In the genomic region with DNA sequence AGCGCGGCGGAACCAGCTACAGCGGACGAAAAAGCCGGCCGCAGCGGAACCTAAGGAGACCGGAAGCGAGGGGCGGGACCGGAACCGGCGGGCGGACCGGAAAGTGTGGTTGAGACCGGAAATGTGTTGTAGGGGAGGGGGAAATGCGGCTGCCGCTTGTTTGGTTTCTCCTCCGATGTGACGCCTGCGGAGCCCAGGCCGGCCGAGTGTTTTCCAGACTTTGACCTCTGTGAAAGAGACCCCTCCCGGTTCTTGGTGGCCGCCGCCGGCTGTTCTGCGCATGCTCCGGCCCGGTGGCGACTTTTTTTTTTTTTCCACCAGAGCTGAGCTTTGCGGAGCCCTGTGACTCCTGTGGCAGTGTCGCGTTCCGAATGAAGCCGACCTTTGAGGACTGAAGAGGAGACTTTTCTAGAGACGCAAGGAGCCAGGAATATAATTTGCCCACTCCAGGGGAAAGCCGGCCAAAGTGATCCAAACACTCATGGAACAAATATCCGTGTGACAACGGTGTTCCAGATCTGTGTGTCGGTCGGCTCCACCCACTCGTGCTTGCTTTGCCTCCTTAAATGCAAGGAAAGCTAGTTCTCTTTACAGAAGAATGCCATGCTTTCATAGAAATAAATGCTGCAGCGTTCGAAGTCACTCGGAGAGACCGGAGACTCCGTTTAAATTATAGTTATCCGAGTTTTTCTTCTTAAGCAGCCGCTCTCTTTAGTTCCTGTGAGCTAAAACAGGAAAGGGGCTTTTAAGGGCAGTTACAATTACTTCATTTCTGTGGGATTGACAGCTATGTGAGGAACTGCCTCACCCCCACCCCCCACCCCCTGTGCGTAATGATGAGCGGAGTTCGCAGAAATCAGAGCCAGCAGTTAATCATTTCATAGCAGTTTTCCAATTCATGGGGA, we compare ENCODE assay signal across 8 mouse cellular contexts. TPM values are rescaled to one million over a fixed set of nuclear protein-coding genes. Genes with fewer than 3 reads are reported as not detected.
DNase-seq lines count a peak whose midpoint lies in the region; ATAC-seq and TF ChIP-seq lines count a peak whose summit lies in the region.

A gene (minus strand): TSS at position 67 of the 905 bp plus-strand sequence.

- H3K9me3 ChIP-seq in heart, embryonic 11.5 days (replicated peaks; ENCODE audit: control insufficient read depth, low read length), result no peaks in the 10 kb centered on the region
- H3K9me3 ChIP-seq in kidney, embryonic 16.5 days (ENCODE audit: low read length), result no peaks in the 10 kb centered on the region

- H3K27me3 ChIP-seq in heart, embryonic 11.5 days (ENCODE audit: control insufficient read depth, insufficient read depth, low read length), result no peaks in the 10 kb centered on the region
- H3K27me3 ChIP-seq in kidney, embryonic 16.5 days (ENCODE audit: insufficient read depth, low read length), result no peaks in the 10 kb centered on the region
- H3K27me3 ChIP-seq in liver, adult 2 months (ENCODE audit: control insufficient read depth, insufficient read depth, low read length), result 0 out of 2 replicates have a peak, but pooled peaks cover 3% of the 10 kb centered on the region
- no peaks in the 10 kb centered on the region for H3K27me3 ChIP-seq in myocyte (ENCODE audit: control insufficient read depth, insufficient read depth, insufficient read length)
- H3K27me3 ChIP-seq in splenic B cell, adult 2 months (ENCODE audit: control insufficient read depth, insufficient read depth, low read length, poor library complexity, severe bottlenecking), result no peaks in the 10 kb centered on the region

- peak within 1 kb of the TSS; percentile 97 for H3K27ac ChIP-seq in heart, embryonic 11.5 days (ENCODE audit: low read depth, low read length)
- peak within 1 kb of the TSS; percentile 98 for H3K27ac ChIP-seq in kidney, embryonic 16.5 days (ENCODE audit: low read length)
- H3K27ac ChIP-seq in liver, adult 2 months (replicated peaks; ENCODE audit: insufficient read depth, low read depth, low read length), result peak within 1 kb of the TSS; percentile 94

- no peak for TF ChIP-seq CTCF in liver, adult 2 months (IDR thresholded peaks at IDR 0.05; ENCODE audit: low read depth, low read length)

- under 1% methylated on average over 54 of the region's 54 CpGs for WGBS in heart, embryonic 11.5 days (ENCODE audit: insufficient replicate concordance)
- under 1% methylated on average over 54 of the region's 54 CpGs for WGBS in kidney, embryonic 16.5 days
- under 1% methylated on average over 54 of the region's 54 CpGs for WGBS in liver, adult 2 months

- peak within 1 kb of the TSS; percentile 88 for H3K4me3 ChIP-seq in heart, embryonic 11.5 days (ENCODE audit: low read depth, low read length)
- H3K4me3 ChIP-seq in kidney, embryonic 16.5 days (ENCODE audit: low read length), result peak within 1 kb of the TSS; percentile 73
- H3K4me3 ChIP-seq in liver, adult 2 months (ENCODE audit: insufficient read depth, low read depth, low read length), result peak within 1 kb of the TSS; percentile 89
- H3K4me3 ChIP-seq in myocyte, result peak within 1 kb of the TSS; percentile 92

- peak within 1 kb of the TSS; percentile 82 for H3K9ac ChIP-seq in heart, embryonic 11.5 days (ENCODE audit: low read depth, low read length)
- peak within 1 kb of the TSS; percentile 73 for H3K9ac ChIP-seq in kidney, embryonic 16.5 days (replicated peaks; ENCODE audit: low read length)
- peak within 1 kb of the TSS; percentile 90 for H3K9ac ChIP-seq in liver, adult 2 months (ENCODE audit: low read depth, low read length)

- H3K4me1 ChIP-seq in heart, embryonic 11.5 days (ENCODE audit: control insufficient read depth, insufficient read depth, low read length), result peaks cover 8% of the 10 kb centered on the region; the same call in 1 of the 2 replicates
- peaks cover 14% of the 10 kb centered on the region for H3K4me1 ChIP-seq in kidney, embryonic 16.5 days (ENCODE audit: insufficient read depth, low read length)
- peaks cover 11% of the 10 kb centered on the region for H3K4me1 ChIP-seq in liver, adult 2 months (ENCODE audit: control insufficient read depth, insufficient read depth, low read length)

- no peak; the same call in 1 of the 2 replicates for TF ChIP-seq POLR2A in liver, adult 2 months (IDR thresholded peaks at IDR 0.05; ENCODE audit: extremely low read depth, insufficient read depth, low read length)
- TF ChIP-seq POLR2A in myocyte (IDR thresholded peaks at IDR 0.05; ENCODE audit: insufficient read length, low read depth), result peak; percentile 78

- no peaks in the 10 kb centered on the region for H3K79me2 ChIP-seq in liver, adult 2 months (ENCODE audit: control insufficient read depth, insufficient read depth, low read length)
- peaks cover 5% of the 10 kb centered on the region for H3K79me2 ChIP-seq in myocyte (ENCODE audit: control insufficient read depth, insufficient read depth)

- H3K4me2 ChIP-seq in heart, embryonic 11.5 days, result peak within 1 kb of the TSS; percentile 83
- peak within 1 kb of the TSS; percentile 89 for H3K4me2 ChIP-seq in kidney, embryonic 16.5 days (replicated peaks; ENCODE audit: low read depth, low read length)
- H3K4me2 ChIP-seq in myocyte (ENCODE audit: low read depth), result peak within 1 kb of the TSS; percentile 95

- peak within 1 kb of the TSS; percentile 48 for H3ac ChIP-seq in myocyte (ENCODE audit: control insufficient read depth, insufficient read length)

- no peaks in the 10 kb centered on the region for H3K36me3 ChIP-seq in heart, embryonic 11.5 days (ENCODE audit: control insufficient read depth, insufficient read depth, low read length)
- 0 out of 2 replicates have a peak, but pooled peaks cover 1% of the 10 kb centered on the region for H3K36me3 ChIP-seq in kidney, embryonic 16.5 days (ENCODE audit: insufficient read depth, low read length)
- peaks cover 6% of the 10 kb centered on the region; the same call in 1 of the 2 replicates for H3K36me3 ChIP-seq in liver, adult 2 months (ENCODE audit: control insufficient read depth, insufficient read depth, low read length)
- peaks cover 2% of the 10 kb centered on the region for H3K36me3 ChIP-seq in myocyte (ENCODE audit: control insufficient read depth, insufficient read depth)
- H3K36me3 ChIP-seq in splenic B cell, adult 2 months (ENCODE audit: control insufficient read depth, insufficient read depth, low read length, poor library complexity, severe bottlenecking), result no peaks in the 10 kb centered on the region

- DNase-seq in B cell, adult 2 months, result peak; percentile 97
- DNase-seq in brain, adult 2 months (ENCODE audit: low read depth, low spot score), result peak; percentile 97
- peak; percentile 90 for DNase-seq in liver, adult 2 months (ENCODE audit: extremely low read depth, low read depth, low spot score)
- DNase-seq in splenic B cell, adult 2 months (ENCODE audit: low read depth, low spot score), result peak; percentile 96

- peak; percentile 77 for ATAC-seq in erythroblast, adult 5-6 weeks (replicated peaks; ENCODE audit: low FRiP score, poor library complexity, severe bottlenecking)
- peak; percentile 88 for ATAC-seq in heart, embryonic 11.5 days (replicated peaks; ENCODE audit: insufficient number of reproducible peaks, low FRiP score, low TSS enrichment)
- peak; percentile 95 for ATAC-seq in kidney, embryonic 16.5 days (ENCODE audit: low FRiP score, low TSS enrichment)

TF ChIP-seq in myocyte, 11 proteins besides CTCF, POLR2A, EP300 and RAD21:
- peak; percentile 52 for TF ChIP-seq POLR2AphosphoS2 (IDR thresholded peaks at IDR 0.05; ENCODE audit: insufficient read length, low read depth)
- TF ChIP-seq REST (IDR thresholded peaks at IDR 0.05; ENCODE audit: insufficient read depth, insufficient read length), result no peak

RNA-seq across cellular contexts. Expression of the gene that starts here (rescaled TPM):
- 224 and 301 TPM in 2 replicates for total RNA-seq in erythroblast, adult 5-6 weeks (2015; ENCODE audit: low replicate concordance)
- total RNA-seq in erythroblast, adult 5-6 weeks (2017; ENCODE audit: low replicate concordance), result 191 and 230 TPM in 2 replicates
- polyA plus RNA-seq in heart, embryonic 11.5 days (2014; fragmentation: Nextera tagmentation; extraction: Ambion mirVana), result 54.4 and 58.4 TPM in 2 replicates
- 63.1 and 63.2 TPM in 2 replicates for polyA plus RNA-seq in kidney, embryonic 16.5 days (2015; fragmentation: Nextera tagmentation; extraction: Ambion mirVana)
- total RNA-seq in liver, adult 2 months (2014; rRNA removed), result 29.9 and 35.0 TPM in 2 replicates
- polyA plus RNA-seq in liver, adult 2 months (2012; rRNA removed), result 6.2 and 6.7 TPM in 2 replicates
- polyA plus RNA-seq in myocyte (2012; fragmentation: generic; extraction: Trizol), result 13.0 TPM

Comparison
In these comparisons a context has a peak if more than half of its experiments do, and no peak if none do; other contexts are left out.
1. Peak in every context shown above with its lines: DNase-seq, ATAC-seq, H3K4me3 ChIP-seq and H3K27ac ChIP-seq.